Mouse (Mus musculus) CH12.LX (cell line): ENCODE results near the gene Asb14. TPM values are rescaled to one million over a fixed set of nuclear protein-coding genes. Genes with fewer than 3 reads are reported as not detected.
A peak's percentile ranks its signal among the peaks of the same experiment; 100 is the strongest.

ENCODE experiments used
- DNase-seq: peaks from one replicate; pipeline ENCODE4 v3.0.0-alpha.2; 2013; ENCODE audit errors: extremely low read depth
- H3K27ac ChIP-seq: 2 replicates; pipeline ENCODE4 v1.5.1; 2012; ENCODE audit warnings: low read depth, mild to moderate bottlenecking, control low read depth, moderate library complexity; ENCODE audit not compliant: insufficient read depth
- H3K27me3 ChIP-seq: replicated peaks from 2 replicates; pipeline ENCODE3; 2012; ENCODE audit warnings: inconsistent platforms
- H3K36me3 ChIP-seq, 2 experiments: replicated peaks in 1 of 2; 2 replicates each; pipeline versions ENCODE3 to v1.6.1; 2012; ENCODE audit warnings: inconsistent platforms in 1 of 2, low read length in 1 of 2, mild to moderate bottlenecking in 1 of 2, mixed read lengths in 1 of 2, moderate library complexity in 1 of 2; ENCODE audit not compliant: control insufficient read depth in 1 of 2, insufficient read depth in 1 of 2
- H3K4me1 ChIP-seq, 2 experiments: 2 replicates each; pipeline ENCODE4 v1.6.1; 2012; ENCODE audit warnings: inconsistent platforms in 1 of 2, moderate library complexity in 1 of 2; ENCODE audit not compliant: insufficient read depth in 2 of 2, control insufficient read depth in 1 of 2
- H3K4me2 ChIP-seq: 2 replicates; pipeline ENCODE4 v1.6.1; 2012; ENCODE audit warnings: low read depth, mild to moderate bottlenecking, control low read depth; ENCODE audit not compliant: poor library complexity, insufficient read depth, severe bottlenecking
- H3K4me3 ChIP-seq, 3 experiments: fragments of 150-350 bp in 1 of 3; sonication (generic) in 1 of 3; replicated peaks in 1 of 3; 2 replicates each; pipeline versions ENCODE3 to v1.5.1; 2011 to 2012; ENCODE audit warnings: low read depth in 2 of 3, low read length in 2 of 3, mild to moderate bottlenecking in 2 of 3, moderate library complexity in 2 of 3, control low read depth in 1 of 3, improper control_type of control experiment in 1 of 3, inconsistent platforms in 1 of 3, mixed read lengths in 1 of 3; ENCODE audit not compliant: poor library complexity in 1 of 3
- H3K79me2 ChIP-seq: replicated peaks from 2 replicates; pipeline ENCODE4 v1.6.1; 2012; ENCODE audit warnings: mild to moderate bottlenecking, moderate library complexity; ENCODE audit not compliant: control insufficient read depth, poor library complexity, insufficient read depth, severe bottlenecking; ENCODE audit errors: extremely low read depth
- H3K9ac ChIP-seq: 2 replicates; pipeline ENCODE4 v1.6.1; 2012; ENCODE audit warnings: low read depth, mild to moderate bottlenecking, control low read depth, moderate library complexity; ENCODE audit not compliant: insufficient read depth
- H3K9me3 ChIP-seq: replicated peaks from 2 replicates; pipeline ENCODE3; 2012; ENCODE audit warnings: low read length, inconsistent platforms, mixed read lengths
- CHD2 ChIP-seq: IDR thresholded peaks from 2 replicates; pipeline ENCODE4 v1.6.1; 2011; ENCODE audit warnings: low read length, improper control_type of control experiment
- CTCF ChIP-seq, 2 experiments: IDR thresholded peaks in 1 of 2; conservative IDR thresholded peaks in 1 of 2; 2 replicates each; pipeline ENCODE4 v1.5.1; 2011 to 2012; ENCODE audit warnings: low read depth in 2 of 2, low read length in 2 of 2, improper control_type of control experiment in 1 of 2, inconsistent platforms in 1 of 2, mild to moderate bottlenecking in 1 of 2, moderate library complexity in 1 of 2
- ELF1 ChIP-seq: IDR thresholded peaks from 2 replicates; pipeline ENCODE4 v1.6.1; 2014; ENCODE audit warnings: low read depth, mild to moderate bottlenecking, inconsistent platforms, low read length, improper control_type of control experiment
- EP300 ChIP-seq: IDR thresholded peaks from 2 replicates; pipeline ENCODE4 v1.6.1; 2011; ENCODE audit warnings: low read length, improper control_type of control experiment
- GABPA ChIP-seq: IDR thresholded peaks from 2 replicates; pipeline ENCODE4 v1.6.1; 2012; ENCODE audit warnings: low read depth, low read length, improper control_type of control experiment, inconsistent platforms; ENCODE audit not compliant: insufficient replicate concordance
- HCFC1 ChIP-seq: IDR thresholded peaks from 2 replicates; pipeline ENCODE4 v1.6.1; 2012; ENCODE audit warnings: low read depth, mild to moderate bottlenecking, inconsistent platforms, low read length, improper control_type of control experiment
- IRF4 ChIP-seq: IDR thresholded peaks from 2 replicates; pipeline ENCODE4 v1.6.1; 2014; ENCODE audit warnings: low read depth, mild to moderate bottlenecking, inconsistent platforms, low read length, improper control_type of control experiment
- JUN ChIP-seq: IDR thresholded peaks from 2 replicates; pipeline ENCODE4 v1.6.1; 2011; ENCODE audit warnings: low read depth, mild to moderate bottlenecking, low read length, improper control_type of control experiment, moderate library complexity; ENCODE audit not compliant: insufficient read depth
- MAX ChIP-seq: IDR thresholded peaks from 2 replicates; pipeline ENCODE4 v1.6.1; 2011; ENCODE audit warnings: low read length, improper control_type of control experiment
- MEF2A ChIP-seq: IDR thresholded peaks from 2 replicates; pipeline ENCODE4 v1.6.1; 2014; ENCODE audit warnings: low read depth, mild to moderate bottlenecking, inconsistent platforms, low read length, improper control_type of control experiment, borderline replicate concordance
- MXI1 ChIP-seq: IDR thresholded peaks from 2 replicates; pipeline ENCODE4 v1.6.1; 2011; ENCODE audit warnings: mild to moderate bottlenecking, low read depth, low read length, improper control_type of control experiment
- NELFE ChIP-seq: IDR thresholded peaks from 2 replicates; pipeline ENCODE4 v1.6.1; 2011; ENCODE audit warnings: low read depth, low read length, improper control_type of control experiment
- PAX5 ChIP-seq: IDR thresholded peaks from 2 replicates; pipeline ENCODE4 v1.6.1; 2012; ENCODE audit warnings: low read length, inconsistent platforms, mixed read lengths
- POLR2AphosphoS2 ChIP-seq: IDR thresholded peaks from 2 replicates; pipeline ENCODE4 v1.6.1; 2011; ENCODE audit warnings: low read depth, low read length, improper control_type of control experiment
- SIN3A ChIP-seq: IDR thresholded peaks from 2 replicates; pipeline ENCODE4 v1.6.1; 2012; ENCODE audit warnings: low read length, improper control_type of control experiment, inconsistent platforms
- SMC3 ChIP-seq: IDR thresholded peaks from 2 replicates; pipeline ENCODE4 v1.6.1; 2011; ENCODE audit warnings: low read depth, low read length, improper control_type of control experiment
- TCF12 ChIP-seq: IDR thresholded peaks from 2 replicates; pipeline ENCODE4 v1.6.1; 2014; ENCODE audit warnings: low read depth, mild to moderate bottlenecking, inconsistent platforms, low read length, improper control_type of control experiment
- UBTF ChIP-seq: IDR thresholded peaks from 2 replicates; pipeline ENCODE4 v1.6.1; 2012; ENCODE audit warnings: low read depth, mild to moderate bottlenecking, inconsistent platforms, low read length, improper control_type of control experiment, moderate library complexity
- USF1 ChIP-seq: IDR thresholded peaks from 2 replicates; pipeline ENCODE4 v1.6.1; 2014; ENCODE audit warnings: low read depth, mild to moderate bottlenecking, inconsistent platforms, low read length, improper control_type of control experiment
- USF2 ChIP-seq: conservative IDR thresholded peaks from 2 replicates; pipeline ENCODE4 v1.6.1; 2011; ENCODE audit warnings: low read depth, low read length, improper control_type of control experiment
- ZC3H11A ChIP-seq: IDR thresholded peaks from 2 replicates; pipeline ENCODE4 v1.6.1; 2012; ENCODE audit warnings: low read depth, mild to moderate bottlenecking, inconsistent platforms, low read length, improper control_type of control experiment
- ZKSCAN1 ChIP-seq: IDR thresholded peaks from 2 replicates; pipeline ENCODE4 v1.6.1; 2012; ENCODE audit warnings: low read depth, inconsistent platforms, low read length, improper control_type of control experiment, borderline replicate concordance
- ZNF384 ChIP-seq: IDR thresholded peaks from 2 replicates; pipeline ENCODE4 v1.6.1; 2012; ENCODE audit warnings: low read depth, low read length, improper control_type of control experiment, inconsistent platforms
- dilution Hi-C: fragments of 300-500 bp; cut with MboI; formaldehyde crosslinking; loops from 2 replicates; pipeline ENCODE4 v1.14.3; 2020; ENCODE audit warnings: low sequenced_read_pairs; ENCODE audit not compliant: extremely low pct_unique_long_range_greater_than_20kb, extremely low pct_ligation_motif_present
- in situ Hi-C: fragments of 300-500 bp; cut with MboI; formaldehyde crosslinking; loops from 3 replicates; pipeline ENCODE4 v1.14.3; 2019; ENCODE audit warnings: low sequenced_read_pairs, low pct_ligation_motif_present, low pct_unique_long_range_greater_than_20kb, mixed read lengths
- polyA plus RNA-seq: library from polyadenylated mRNA; unstranded; fragments of >175 nt; gene quantifications from 2 replicates; pipeline ENCODE4 v1.2.1, GENCODE M21; 2012; ENCODE audit warnings: low read depth; ENCODE audit not compliant: insufficient read length
- total RNA-seq, 2 experiments: library from RNA; depleted of rRNA; stranded (reverse); fragments of 300-350 nt in 1 of 2; fragments of >200 nt in 1 of 2; gene quantifications; 2 replicates each; pipeline ENCODE4 v1.2.3; 2012 to 2014

Gene Asb14
- total and polyA plus RNA-seq, 3 experiments: not detected

DNA sequence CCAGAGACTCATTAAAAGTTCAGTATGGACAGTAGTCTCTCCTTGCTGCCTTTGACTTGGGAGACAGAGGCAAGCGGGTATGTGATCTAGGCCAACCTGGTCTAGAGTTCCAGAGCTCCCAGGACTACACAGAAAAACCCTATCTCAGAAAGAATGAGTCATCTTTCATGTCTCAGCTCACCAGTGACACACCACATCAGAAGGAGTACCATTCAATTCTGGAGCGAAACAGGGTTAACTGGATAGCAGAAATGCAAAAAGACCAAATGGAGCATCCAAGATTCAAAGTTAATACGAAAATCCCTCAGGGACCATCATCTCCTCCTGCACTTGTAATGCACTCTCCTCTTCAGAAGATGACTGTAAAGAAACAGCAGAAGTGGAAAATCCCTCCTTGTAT lies 25.0 kb downstream of the Asb14 start (continued):
- TF ChIP-seq CHD2: no peak; the same call in 1 of the 2 replicates
- TF ChIP-seq ZNF384: no peak
- peak; percentile 90 for TF ChIP-seq IRF4
- no peak for TF ChIP-seq CTCF (conservative IDR thresholded peaks at IDR 0.05 in 1 of 2, IDR thresholded peaks at IDR 0.05 in 1 of 2; ENCODE audit: low read depth in 2 of 2, low read length in 2 of 2)
- TF ChIP-seq TCF12: 0 out of 2 replicates have a peak, but pooled peaks have one; percentile 22
- no peak for TF ChIP-seq USF2
- TF ChIP-seq MXI1: no peak
- peak; percentile 93 for TF ChIP-seq EP300

DNA sequence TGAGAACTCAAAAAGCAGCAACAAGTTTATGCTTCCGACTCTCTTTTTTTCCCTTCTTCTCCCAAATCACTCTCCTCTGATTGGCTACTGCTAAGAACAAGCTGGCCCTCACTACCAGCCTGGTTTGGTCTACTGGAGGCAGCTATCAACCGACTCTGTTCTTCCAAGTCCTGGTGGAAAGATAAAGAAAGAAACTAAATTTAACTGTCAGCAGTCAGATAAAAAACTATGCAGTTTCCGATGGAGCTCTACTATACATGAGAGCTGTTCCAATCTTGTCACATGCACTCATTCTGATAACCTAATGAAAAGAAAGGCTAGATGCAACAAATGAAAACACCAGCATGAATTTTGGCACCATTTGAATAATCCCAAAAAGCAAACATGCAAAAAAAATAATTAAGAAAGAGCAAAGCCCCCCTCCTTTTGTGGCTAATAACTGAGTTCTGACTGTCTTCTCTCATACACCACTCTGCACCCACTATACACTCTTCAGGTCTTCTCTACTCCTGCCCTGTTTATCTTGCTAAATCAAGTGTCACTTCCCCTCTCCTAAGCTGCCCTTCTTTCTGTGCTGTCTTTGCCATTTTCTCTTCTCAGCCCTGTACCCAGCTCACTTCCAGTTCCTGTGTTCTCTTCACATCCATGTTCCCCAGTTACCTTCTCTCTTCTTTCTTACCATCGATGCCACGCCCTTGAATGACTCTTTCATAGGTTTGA lies 29.5 kb downstream of the Asb14 start:
- no peak overlapping the region for H3K27ac ChIP-seq
- H3K9ac ChIP-seq: no peak overlapping the region
- no peaks in the 10 kb centered on the region for H3K79me2 ChIP-seq
- TF ChIP-seq POLR2AphosphoS2 (no peak), SIN3A (no peak), ZNF384 (no peak), MXI1 (no peak), UBTF (no peak), MAX (no peak), SMC3 (no peak), GABPA (no peak)
- H3K4me3 ChIP-seq: no peak overlapping the region
- dilution Hi-C loops: no loop called here
- DNase-seq: no peak
- H3K9me3 ChIP-seq: no peaks in the 10 kb centered on the region
- no peak overlapping the region for H3K4me2 ChIP-seq
- H3K27me3 ChIP-seq: no peaks in the 10 kb centered on the region
- in situ Hi-C loops: no loop called here
- H3K4me1 ChIP-seq: peaks cover 3 to 8% of the 10 kb centered on the region in 2 experiments; a peak in 2 of 4 replicates
- H3K36me3 ChIP-seq: peaks cover 11 to 59% of the 10 kb centered on the region in 2 experiments

DNA sequence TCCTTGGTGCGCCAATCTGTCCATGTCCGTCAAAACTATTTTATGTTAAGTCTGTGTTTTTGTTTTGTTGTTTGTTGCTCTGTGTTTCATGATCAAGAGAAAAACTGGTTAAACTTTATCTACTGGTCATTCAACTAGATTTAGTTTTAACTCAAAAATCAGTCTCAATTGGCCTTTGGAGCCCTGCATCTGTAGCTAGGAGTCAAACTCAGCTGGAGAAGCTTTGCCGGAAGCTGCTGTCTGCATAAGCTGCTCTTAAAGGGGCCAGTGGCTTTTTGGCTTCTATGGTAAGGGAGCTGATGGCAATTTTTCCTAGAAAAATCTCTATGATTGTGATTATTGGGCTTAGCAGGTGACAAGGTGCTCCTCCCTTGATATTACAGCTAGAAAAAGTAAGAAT lies 40.5 kb downstream of the Asb14 start:
- dilution Hi-C loops (no loop called here), in situ Hi-C loops (no loop called here)
- Histone ChIP-seq H3K9me3 (no peaks in the 10 kb centered on the region), H3K9ac (no peak overlapping the region), H3K79me2 (no peaks in the 10 kb centered on the region), H3K4me1 (peaks cover 0 to 3% of the 10 kb centered on the region in 2 experiments; a peak in 1 of 4 replicates), H3K27ac (no peak overlapping the region), H3K4me2 (no peak overlapping the region), H3K36me3 (peaks cover 2 to 15% of the 10 kb centered on the region in 2 experiments), H3K4me3 (no peak overlapping the region), H3K27me3 (no peaks in the 10 kb centered on the region)
- no peak for DNase-seq
- TF ChIP-seq ELF1 (no peak), MEF2A (no peak), CTCF (conservative IDR thresholded peaks at IDR 0.05 in 1 of 2, IDR thresholded peaks at IDR 0.05 in 1 of 2; ENCODE audit: low read depth in 2 of 2, low read length in 2 of 2) (no peak), ZC3H11A (no peak), ZKSCAN1 (no peak), CHD2 (no peak), JUN (no peak), USF1 (no peak), HCFC1 (no peak), ZNF384 (no peak), IRF4 (no peak), NELFE (no peak), PAX5 (no peak)
